Mouse (Mus musculus): ENCODE measurements at regions not wholly inside any gene's neighbourhood (a gene's known extent, or its start where the extent isn't known, plus 50 kb on each side); places are given as distances from the start of the nearest gene placed in this dataset.

- DNase-seq (ENCODE audit: low spot score), result no peak
Measured at GRCm38 (mm10) chr14:105717821-105718220, 178.8 kb downstream of the Spry2 start.

DNA sequence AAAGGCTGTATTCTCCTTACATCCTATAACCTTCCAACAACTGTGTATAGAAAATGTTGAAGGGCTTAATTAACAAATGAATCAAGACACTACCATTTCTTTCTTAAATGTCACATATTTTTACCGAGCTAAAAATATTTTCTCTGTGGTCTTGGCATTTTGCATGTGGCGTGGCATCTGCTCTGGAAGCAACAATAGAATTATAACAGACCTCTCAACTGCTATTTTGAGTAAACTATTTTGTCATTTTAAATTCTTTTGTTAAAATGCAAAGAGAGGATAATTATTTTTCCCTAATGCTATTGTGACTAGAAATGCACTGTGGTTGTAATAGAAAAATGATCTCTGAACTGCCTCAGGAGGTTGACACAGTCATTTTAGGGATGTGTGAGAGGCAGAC, 187.9 kb downstream of the Spry2 start:
- no peak for DNase-seq (ENCODE audit: low spot score)

DNA sequence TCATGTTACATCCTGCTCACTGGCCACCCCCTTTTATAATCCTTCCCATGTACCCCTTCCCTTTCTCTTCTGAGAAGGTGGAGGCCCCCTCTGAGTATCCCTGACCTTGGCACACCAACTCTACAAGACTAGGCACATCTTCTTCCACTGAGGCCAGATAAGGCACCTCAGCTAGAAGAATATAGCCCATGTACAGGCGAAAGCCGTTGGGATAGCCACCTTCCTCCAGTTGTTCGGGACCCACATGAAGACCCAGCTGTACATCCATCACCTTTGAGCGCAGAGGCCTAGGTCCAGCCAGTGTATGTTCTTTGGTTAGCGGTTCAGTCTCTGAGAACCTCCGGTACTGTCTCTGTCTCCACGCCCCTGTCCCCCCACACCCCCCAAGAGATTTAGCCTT, 189.9 kb downstream of the Spry2 start:
- no peak for DNase-seq (ENCODE audit: low spot score)

DNA sequence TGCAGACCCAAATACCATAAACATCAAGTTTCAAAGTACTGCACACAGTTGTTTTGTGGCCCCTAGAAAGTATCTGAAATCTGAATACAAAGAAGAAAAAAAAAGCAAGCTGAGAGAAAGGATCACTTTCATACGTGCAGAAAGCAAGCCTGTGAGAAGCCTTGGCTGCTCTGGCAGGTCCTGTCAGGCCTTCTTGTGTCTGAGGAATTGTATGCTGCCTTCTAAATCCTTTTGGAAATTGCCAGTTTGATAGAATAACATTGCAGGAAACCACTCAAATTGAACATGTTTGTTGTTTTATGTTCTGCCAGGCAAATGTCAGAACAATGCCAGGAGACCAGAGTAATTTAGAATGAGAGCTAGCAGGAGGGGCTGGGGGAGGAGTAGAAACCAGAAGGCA, 198.0 kb downstream of the Spry2 start:
- DNase-seq (ENCODE audit: low spot score), result no peak

DNA sequence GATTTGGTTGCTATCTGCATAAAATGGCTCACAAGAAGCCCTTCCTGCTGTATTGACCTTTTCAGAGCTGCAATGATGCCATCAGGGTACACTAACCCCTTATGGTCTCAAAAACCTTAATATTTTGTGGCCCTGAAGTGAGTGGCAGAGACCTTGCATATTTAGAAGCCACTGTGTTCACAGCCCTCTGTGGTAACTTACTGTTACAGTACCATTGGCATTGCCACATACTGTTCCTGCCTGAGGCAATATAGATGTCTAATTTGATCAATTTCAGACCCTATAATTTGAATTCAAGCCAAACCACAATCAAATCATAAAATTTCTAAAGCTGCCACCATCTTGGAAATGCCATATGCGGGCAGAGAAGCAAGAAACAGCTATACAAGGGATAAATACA, 198.5 kb downstream of the Spry2 start:
- no peak for DNase-seq (ENCODE audit: low spot score)

GRCm38 (mm10) chr14:105697398-105697797, 199.2 kb downstream of the Spry2 start:
- DNase-seq (ENCODE audit: low spot score), result no peak

DNA sequence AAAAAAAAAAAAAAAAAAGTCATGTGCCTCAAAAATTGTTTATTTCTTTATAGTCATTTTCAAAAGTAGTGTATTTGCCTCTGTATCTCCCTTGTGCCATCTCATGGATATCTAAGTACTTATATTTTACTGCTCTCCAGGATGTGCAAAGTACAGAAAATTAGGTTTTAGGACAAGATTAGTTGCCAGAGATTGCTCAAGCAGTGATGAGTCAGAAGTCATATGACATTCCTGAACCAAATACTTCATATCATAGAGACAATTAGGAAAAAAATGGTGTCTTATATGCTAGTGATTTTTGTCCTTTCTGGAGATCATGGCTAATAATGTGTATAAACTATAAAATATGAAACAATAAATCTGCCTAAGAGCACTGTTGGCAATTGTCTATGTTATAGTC, 201.7 kb downstream of the Spry2 start:
- DNase-seq (ENCODE audit: low spot score), result no peak

GRCm38 (mm10) chr14:105693713-105694112, 202.9 kb downstream of the Spry2 start:
- DNase-seq (ENCODE audit: low spot score), result no peak

DNA sequence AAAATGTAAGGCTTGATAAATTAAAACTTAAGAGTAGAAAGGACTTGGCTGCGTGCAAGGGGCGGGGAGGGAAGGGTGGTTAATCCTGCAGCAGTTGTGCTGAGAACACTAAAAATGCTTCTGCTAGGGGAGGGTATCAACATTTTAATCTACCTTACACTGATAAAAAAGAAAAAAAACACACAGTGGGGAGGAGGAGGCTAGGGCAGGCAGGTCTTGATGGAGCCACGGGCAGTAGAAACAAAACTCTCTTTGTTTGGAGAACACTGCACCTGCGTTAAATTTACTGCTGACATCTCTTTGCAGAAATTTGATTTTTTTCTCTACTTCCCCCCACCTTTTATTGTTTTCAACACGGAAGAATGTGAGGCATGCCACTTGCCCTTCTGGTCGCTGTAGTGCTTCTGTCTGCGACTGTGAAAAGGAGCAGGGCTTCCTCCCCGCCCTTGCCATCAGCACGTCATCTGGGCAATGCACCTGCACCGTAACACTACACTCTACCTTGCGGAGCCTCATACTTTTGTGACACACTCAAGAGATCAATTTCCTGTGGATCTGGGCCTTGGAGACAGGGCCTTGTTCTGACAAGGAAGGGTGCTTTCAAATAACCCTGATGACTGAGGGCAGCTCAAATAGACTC, 211.7 kb downstream of the Spry2 start:
- DNase-seq (ENCODE audit: low spot score), result no peak

DNA sequence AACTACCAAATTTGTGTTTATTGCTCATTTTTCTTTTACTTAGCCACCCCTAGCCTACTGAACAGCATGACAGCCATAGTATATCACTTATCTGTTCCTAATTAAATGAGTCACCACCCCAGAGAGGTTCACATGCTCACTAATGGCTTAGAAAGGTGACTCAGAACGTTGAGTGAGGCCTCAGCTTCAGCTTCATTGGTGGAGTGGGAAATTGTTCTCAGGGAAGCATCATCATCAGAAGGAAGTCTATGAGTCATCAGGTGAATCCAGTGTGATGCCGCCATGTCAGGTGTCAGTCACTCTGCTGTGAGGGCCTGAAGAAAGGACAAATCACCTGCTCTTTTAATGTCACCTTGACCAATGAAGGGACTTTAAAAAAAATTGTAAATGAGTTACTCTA, 212.3 kb downstream of the Spry2 start:
- no peak for DNase-seq (ENCODE audit: low spot score)

GRCm38 (mm10) chr14:105676646-105676930, 220.0 kb downstream of the Spry2 start:
- DNase-seq (ENCODE audit: low spot score), result no peak

DNA sequence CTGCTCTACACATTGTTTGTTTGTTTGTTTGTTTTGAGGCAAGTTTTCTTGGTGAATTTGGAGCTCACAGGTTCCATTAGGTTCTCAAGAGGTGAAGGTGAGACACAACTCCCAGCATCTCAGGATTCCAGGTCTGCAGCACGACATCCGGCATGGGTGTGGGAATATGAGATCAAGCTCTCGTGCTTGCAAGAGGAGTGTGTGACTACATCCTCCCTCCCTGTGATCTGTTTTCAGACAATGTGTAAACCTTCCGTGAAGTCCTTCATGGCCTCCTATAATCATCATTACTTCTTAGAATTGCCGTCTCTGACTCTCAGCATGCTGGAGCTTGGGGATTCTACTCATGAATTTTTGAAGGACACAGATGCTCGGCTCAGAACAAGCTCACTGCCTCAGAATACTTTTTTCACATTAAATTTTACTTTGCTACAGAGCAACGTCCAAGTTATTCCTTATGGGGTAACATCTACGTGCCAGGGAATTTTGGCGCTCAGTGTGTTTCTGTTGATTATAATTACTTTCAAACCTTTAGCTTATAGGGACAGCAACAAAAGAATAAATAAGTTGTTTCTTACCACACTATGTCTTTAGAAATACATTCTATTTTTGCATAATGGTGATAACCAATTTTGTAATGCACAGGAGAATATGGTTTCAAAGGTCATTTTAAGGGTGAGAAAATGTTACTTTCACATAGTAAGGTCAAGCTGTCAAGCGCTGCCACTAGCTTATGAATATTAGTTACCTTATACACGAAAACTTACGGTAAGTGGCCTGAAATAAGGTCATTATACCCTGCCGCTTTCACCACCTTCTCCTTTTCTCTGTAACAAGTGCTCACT, 220.6 kb downstream of the Spry2 start:
- DNase-seq (ENCODE audit: low spot score), result no peak

DNA sequence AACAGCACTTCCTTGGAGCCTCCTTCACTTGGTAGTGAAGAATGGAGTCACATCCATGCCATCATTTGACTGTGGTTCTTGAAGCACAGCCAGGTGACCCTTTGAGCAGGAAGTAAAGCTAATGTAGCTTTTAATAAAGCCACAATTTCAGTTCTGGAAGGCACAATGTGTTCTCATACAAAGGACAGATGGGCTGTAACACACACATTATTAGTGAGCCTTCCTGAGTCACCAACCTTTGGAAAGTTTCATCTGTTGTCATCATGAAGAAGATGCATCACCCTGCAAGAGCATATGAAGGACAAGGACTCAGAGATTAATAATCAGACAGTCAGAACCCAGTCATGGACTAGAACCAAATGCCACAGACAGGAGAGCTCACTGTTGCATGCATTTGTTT, 221.6 kb downstream of the Spry2 start:
- DNase-seq (ENCODE audit: low spot score), result no peak

DNA sequence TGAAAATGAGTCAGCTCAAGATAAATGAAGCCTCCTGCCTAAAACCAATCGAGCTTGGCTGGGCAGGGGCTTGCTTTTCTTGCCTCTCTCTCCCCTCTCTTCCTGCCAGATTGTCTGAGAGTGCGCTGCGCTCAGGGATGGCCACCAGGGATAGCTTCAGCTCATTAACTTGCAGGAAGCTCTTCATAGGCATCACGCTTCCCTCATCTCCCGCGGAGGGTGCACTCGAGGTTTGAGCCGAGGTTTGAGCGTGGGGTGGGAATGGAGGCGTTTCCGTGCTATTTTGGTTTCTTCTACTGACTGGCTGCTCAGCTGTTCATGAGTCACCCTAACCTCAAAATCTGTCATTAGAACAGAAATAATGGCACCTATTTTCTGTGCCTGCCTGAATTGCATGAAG, 227.7 kb downstream of the Spry2 start:
- no peak for DNase-seq (ENCODE audit: low spot score)

- DNase-seq (ENCODE audit: low spot score), result no peak
Measured at GRCm38 (mm10) chr14:105664671-105665198, 231.9 kb downstream of the Spry2 start.

- no peak for DNase-seq (ENCODE audit: low spot score)
Measured at GRCm38 (mm10) chr14:105663472-105663871, 233.1 kb downstream of the Spry2 start.

DNA sequence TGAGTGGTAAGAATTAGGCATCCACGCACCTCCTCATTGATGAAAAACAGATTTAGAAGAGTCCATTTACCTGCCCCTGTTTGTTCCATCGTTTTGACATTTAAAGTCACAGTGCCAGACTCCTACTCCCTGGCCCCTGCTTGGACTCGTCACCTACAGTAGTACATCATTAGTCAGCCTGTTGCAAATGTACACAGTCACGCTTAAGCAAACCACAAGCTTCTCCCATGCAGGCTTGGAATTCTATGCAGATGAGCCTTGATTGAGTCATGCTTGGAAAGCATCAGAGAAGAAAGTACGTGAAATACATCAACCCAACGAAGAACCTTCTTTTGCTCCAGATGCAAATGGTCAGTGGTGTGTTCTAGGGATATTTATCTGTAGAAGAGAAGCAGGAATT, 233.8 kb downstream of the Spry2 start:
- DNase-seq (ENCODE audit: low spot score), result no peak

DNA sequence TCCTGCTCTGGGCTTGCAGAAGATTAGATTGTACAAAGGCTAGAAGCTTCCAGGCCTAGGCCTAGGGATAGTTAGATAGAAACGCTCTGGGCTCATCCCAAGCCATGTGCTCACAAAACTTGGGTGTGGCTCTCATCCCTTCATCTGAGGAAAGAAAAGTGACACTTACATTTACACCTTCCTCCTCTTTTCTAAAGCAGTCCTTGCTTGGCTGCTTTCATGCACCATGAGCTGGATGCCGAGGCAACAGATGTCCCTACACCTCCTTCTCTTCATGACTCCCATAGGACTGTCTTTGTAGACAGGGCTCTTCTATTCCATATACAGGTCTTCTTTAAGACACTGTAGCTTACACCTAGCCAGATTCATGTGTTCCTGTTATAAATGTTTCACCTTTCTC, 238.3 kb downstream of the Spry2 start:
- DNase-seq (ENCODE audit: low spot score), result no peak

GRCm38 (mm10) chr14:105647166-105647565, 249.5 kb downstream of the Spry2 start:
- DNase-seq (ENCODE audit: low spot score), result no peak

GRCm38 (mm10) chr14:105644428-105644827, 252.2 kb downstream of the Spry2 start:
- DNase-seq (ENCODE audit: low spot score), result no peak

- DNase-seq (ENCODE audit: low spot score), result no peak
Measured at GRCm38 (mm10) chr14:105643285-105643957, 253.2 kb downstream of the Spry2 start.

GRCm38 (mm10) chr14:105632335-105632734, 264.3 kb downstream of the Spry2 start:
- DNase-seq (ENCODE audit: low spot score), result no peak

DNA sequence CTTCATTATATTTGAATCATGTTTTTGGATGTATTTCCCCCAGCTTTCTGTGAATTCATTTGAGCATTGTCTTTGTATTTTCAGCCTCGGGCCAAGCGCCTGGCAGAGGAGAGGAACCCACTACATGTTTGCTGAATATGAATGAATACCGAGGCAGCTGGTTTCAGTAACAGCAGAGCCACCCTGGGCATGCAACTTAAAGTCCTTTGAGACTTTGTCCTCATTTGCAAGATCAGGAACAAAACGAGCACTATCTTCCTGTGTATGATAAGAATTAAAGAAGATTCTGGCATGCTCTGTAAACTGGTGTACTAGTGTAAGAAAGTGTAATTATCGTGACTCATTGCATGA, 265.0 kb downstream of the Spry2 start:
- no peak for DNase-seq (ENCODE audit: low spot score)

All from urinary bladder, postnatal 25 days (tissue).